Mouse (Mus musculus): ENCODE measurements at regions not wholly inside any gene's neighbourhood (a gene's known extent, or its start where the extent isn't known, plus 50 kb on each side); places are given as distances from the start of the nearest gene placed in this dataset.

DNA sequence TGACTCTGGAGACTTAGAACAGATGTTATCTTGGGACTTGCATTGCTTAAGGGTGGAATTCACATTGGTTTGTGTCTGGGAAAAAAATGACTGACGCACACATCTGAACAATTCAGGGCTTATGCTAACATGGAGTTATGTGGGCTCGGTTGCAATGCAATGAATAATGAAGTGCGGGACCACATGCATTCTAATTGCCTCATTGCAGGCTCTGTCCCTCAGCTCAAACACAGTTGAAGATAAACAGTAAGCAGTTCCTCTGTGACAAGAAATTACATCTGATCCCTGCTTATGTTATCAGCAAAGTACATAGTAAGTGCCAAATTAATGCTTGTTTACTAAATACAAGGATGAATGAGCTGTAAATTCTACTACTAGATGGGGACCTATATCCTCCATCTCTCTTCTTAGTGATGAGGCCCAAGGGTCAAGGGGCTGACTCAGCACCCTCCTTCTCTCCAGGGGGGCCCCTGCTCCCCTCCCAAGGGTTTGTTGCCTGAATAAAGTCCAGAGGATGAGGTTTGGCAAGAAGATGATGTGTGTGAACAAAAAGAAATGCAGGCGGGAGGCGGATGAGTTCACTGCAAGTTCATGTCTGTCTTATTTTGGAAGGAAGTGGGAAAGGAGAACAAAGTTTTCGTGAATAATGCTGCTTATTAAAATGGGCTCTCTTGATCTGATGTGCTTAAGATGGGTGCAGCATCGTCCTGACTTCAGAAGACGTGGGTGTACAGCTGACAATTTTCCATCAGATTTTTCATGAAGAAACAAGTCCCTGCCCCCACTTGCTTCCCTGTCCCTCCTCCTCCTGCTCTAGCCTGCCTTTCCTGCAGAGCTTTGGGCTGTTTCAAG lies 533.1 kb downstream of the Shisa9 start:
- Histone ChIP-seq H3K27ac (ENCODE audit: control insufficient read depth, low read depth, low read length) (no peak overlapping the region), H3K79me2 (ENCODE audit: control insufficient read depth, insufficient read depth, low read length, poor library complexity) (no peaks in the 10 kb centered on the region), H3K9me3 (replicated peaks; ENCODE audit: insufficient read depth, low read length) (no peaks in the 10 kb centered on the region), H3K36me3 (ENCODE audit: control insufficient read depth in 1 of 2, insufficient read depth in 2 of 2, low read length in 2 of 2) (no peaks in the 10 kb centered on the region), H3K4me3 (ENCODE audit: control insufficient read depth in 1 of 2, insufficient read depth in 1 of 2, low read depth in 2 of 2, low read length in 2 of 2) (no peak overlapping the region), H3K9ac (ENCODE audit: control insufficient read depth, low read depth, low read length, poor library complexity, severe bottlenecking) (no peak overlapping the region), H3K4me1 (ENCODE audit: control insufficient read depth in 1 of 2, insufficient read depth in 2 of 2, low read length in 2 of 2) (no peaks in the 10 kb centered on the region), H3K27me3 (ENCODE audit: control insufficient read depth in 1 of 2, insufficient read depth in 2 of 2, low read length in 2 of 2) (no peaks in the 10 kb centered on the region)
- TF ChIP-seq SMC3 (IDR thresholded peaks at IDR 0.05; ENCODE audit: low read depth, low read length) = no peak
- no peak for TF ChIP-seq RAD21 (IDR thresholded peaks at IDR 0.05; ENCODE audit: low read depth, low read length)
- TF ChIP-seq MXI1 (IDR thresholded peaks at IDR 0.05; ENCODE audit: low read depth, low read length) = no peak
- TF ChIP-seq NRF1 (IDR thresholded peaks at IDR 0.05; ENCODE audit: insufficient read depth, low read depth, low read length, poor library complexity, severe bottlenecking) = no peak
- no peak for TF ChIP-seq POLR2AphosphoS2 (IDR thresholded peaks at IDR 0.05; ENCODE audit: low read length)
- TF ChIP-seq ZC3H11A (IDR thresholded peaks at IDR 0.05; ENCODE audit: low read depth, low read length) = no peak
- TF ChIP-seq GATA1 (IDR thresholded peaks at IDR 0.05; ENCODE audit: low read depth, low read length) = no peak
- no peak for TF ChIP-seq CHD1 (IDR thresholded peaks at IDR 0.05; ENCODE audit: low read depth, low read length)
- TF ChIP-seq HCFC1 (IDR thresholded peaks at IDR 0.05; ENCODE audit: low read depth, low read length) = no peak
- no peak for TF ChIP-seq USF1 (IDR thresholded peaks at IDR 0.05; ENCODE audit: low read depth, low read length)
- no peak for DNase-seq (ENCODE audit: low read depth, low spot score)

DNA sequence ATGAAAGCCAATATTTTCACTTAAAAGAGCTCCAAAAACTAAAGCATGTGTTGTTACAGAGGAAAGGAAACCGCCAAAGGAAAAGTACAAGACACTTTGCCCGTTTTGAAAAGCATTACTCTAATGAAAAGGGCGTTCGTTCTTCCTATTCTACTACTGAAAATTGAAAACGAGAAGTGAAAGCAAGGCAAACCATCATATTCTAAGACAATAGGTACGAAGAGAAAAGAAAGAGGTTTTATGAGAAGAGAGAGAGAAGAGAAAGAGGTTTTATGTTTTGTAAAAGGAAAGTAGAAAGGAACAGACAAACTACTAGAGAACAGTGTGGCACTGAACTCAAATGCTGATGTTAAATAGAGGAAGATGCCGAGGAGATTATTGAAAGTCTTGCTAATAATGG lies 534.4 kb downstream of the Shisa9 start:
- no peaks in the 10 kb centered on the region for H3K4me1 ChIP-seq (ENCODE audit: control insufficient read depth in 1 of 2, insufficient read depth in 2 of 2, low read length in 2 of 2)
- DNase-seq (ENCODE audit: low read depth, low spot score) = no peak
- H3K36me3 ChIP-seq (ENCODE audit: control insufficient read depth in 1 of 2, insufficient read depth in 2 of 2, low read length in 2 of 2) = no peaks in the 10 kb centered on the region
- H3K4me3 ChIP-seq (ENCODE audit: control insufficient read depth in 1 of 2, insufficient read depth in 1 of 2, low read depth in 2 of 2, low read length in 2 of 2) = no peak overlapping the region
- no peak overlapping the region for H3K9ac ChIP-seq (ENCODE audit: control insufficient read depth, low read depth, low read length, poor library complexity, severe bottlenecking)
- H3K9me3 ChIP-seq (replicated peaks; ENCODE audit: insufficient read depth, low read length) = no peaks in the 10 kb centered on the region
- no peaks in the 10 kb centered on the region for H3K27me3 ChIP-seq (ENCODE audit: control insufficient read depth in 1 of 2, insufficient read depth in 2 of 2, low read length in 2 of 2)
- no peak overlapping the region for H3K27ac ChIP-seq (ENCODE audit: control insufficient read depth, low read depth, low read length)
- no peak for TF ChIP-seq MYB (IDR thresholded peaks at IDR 0.05; ENCODE audit: low read depth, low read length)
- no peak for TF ChIP-seq ETS1 (IDR thresholded peaks at IDR 0.05; ENCODE audit: low read depth, low read length)
- no peak for TF ChIP-seq CTCF (IDR thresholded peaks at IDR 0.05 in 2 of 3, conservative IDR thresholded peaks at IDR 0.05 in 1 of 3; ENCODE audit: control insufficient read depth in 1 of 3, insufficient read depth in 1 of 3, low read depth in 2 of 3, low read length in 3 of 3, poor library complexity in 1 of 3, severe bottlenecking in 1 of 3)
- TF ChIP-seq UBTF (IDR thresholded peaks at IDR 0.05; ENCODE audit: borderline replicate concordance, insufficient read depth, low read depth, low read length) = no peak
- TF ChIP-seq HCFC1 (IDR thresholded peaks at IDR 0.05; ENCODE audit: low read depth, low read length) = no peak
- TF ChIP-seq TCF12 (IDR thresholded peaks at IDR 0.05; ENCODE audit: low read depth, low read length) = no peak
- no peak for TF ChIP-seq RAD21 (IDR thresholded peaks at IDR 0.05; ENCODE audit: low read depth, low read length)
- no peak for TF ChIP-seq POLR2AphosphoS2 (IDR thresholded peaks at IDR 0.05; ENCODE audit: low read length)
- H3K79me2 ChIP-seq (ENCODE audit: control insufficient read depth, insufficient read depth, low read length, poor library complexity) = no peaks in the 10 kb centered on the region
